Mouse (Mus musculus): ENCODE measurements around the gene Xkr7.

DNA sequence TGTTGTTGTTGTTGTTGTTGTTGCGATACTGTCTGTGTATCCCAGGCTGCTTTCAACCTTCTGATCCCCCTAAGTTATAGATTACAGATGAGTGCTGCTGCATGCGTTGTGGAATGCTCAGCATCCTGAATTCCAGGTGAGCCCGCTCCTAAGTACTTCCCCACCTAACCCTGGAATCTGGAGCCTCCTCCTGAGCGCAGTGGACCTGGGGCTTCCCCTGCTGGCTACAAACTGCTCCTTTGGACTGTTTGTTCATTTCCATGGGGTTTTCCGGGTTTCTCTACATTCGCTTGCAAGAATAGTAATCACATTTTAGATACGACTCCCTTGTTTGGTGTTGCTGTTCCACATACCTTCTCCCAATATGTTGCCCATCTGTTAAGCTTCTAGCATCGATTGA lies 51.6 kb downstream of the Xkr7 start:
- no peak for TF ChIP-seq HCFC1 (IDR thresholded peaks at IDR 0.05; ENCODE audit: borderline replicate concordance, insufficient read depth, low read length)
- TF ChIP-seq ZNF384 (IDR thresholded peaks at IDR 0.05; ENCODE audit: low read depth, low read length) = no peak
